Mouse (Mus musculus) limb, embryonic 14.5 days (tissue): ENCODE data around the gene Rdh16f1. TPM values are rescaled to one million over a fixed set of nuclear protein-coding genes. Genes with fewer than 3 reads are reported as not detected.
A peak's percentile ranks its signal among the peaks of the same experiment; 100 is the strongest.

Source experiments
- ATAC-seq: fragments of 200-750 bp; cut with Nextera tagmentation; 2 replicates; pipeline ENCODE4 v1.8.0; 2017; ENCODE audit warnings: low read depth, moderate number of reproducible peaks, moderate TSS enrichment; ENCODE audit not compliant: low FRiP score
- DNase-seq: peaks from one replicate; pipeline ENCODE4 v3.0.0-alpha.2; 2015; ENCODE audit warnings: low spot score
- H3K27ac ChIP-seq: fragments of 300-500 bp; sonication (generic); replicated peaks from 2 replicates; pipeline ENCODE4 v1.5.1; 2014; ENCODE audit warnings: low read depth, mild to moderate bottlenecking, low read length, moderate library complexity, mixed read lengths
- H3K27me3 ChIP-seq: fragments of 300-500 bp; sonication (generic); 2 replicates; pipeline ENCODE4 v1.6.1; 2014; ENCODE audit warnings: low read length, mixed read lengths; ENCODE audit not compliant: control insufficient read depth, insufficient read depth
- H3K36me3 ChIP-seq: fragments of 300-500 bp; sonication (generic); 2 replicates; pipeline ENCODE4 v1.6.1; 2014; ENCODE audit warnings: mild to moderate bottlenecking, low read length, moderate library complexity, mixed read lengths; ENCODE audit not compliant: control insufficient read depth, insufficient read depth
- H3K4me1 ChIP-seq: fragments of 300-500 bp; sonication (generic); 2 replicates; pipeline ENCODE4 v1.6.1; 2014; ENCODE audit warnings: antibody characterized with exemption, low read length, mixed read lengths; ENCODE audit not compliant: control insufficient read depth, insufficient read depth
- H3K4me2 ChIP-seq: fragments of 300-500 bp; sonication (generic); replicated peaks from 2 replicates; pipeline ENCODE4 v1.6.1; 2014; ENCODE audit warnings: low read depth, mild to moderate bottlenecking, low read length, moderate library complexity; ENCODE audit not compliant: severe bottlenecking
- H3K4me3 ChIP-seq: fragments of 300-500 bp; sonication (generic); replicated peaks from 2 replicates; pipeline ENCODE4 v1.5.1; 2014; ENCODE audit warnings: low read length
- H3K9ac ChIP-seq: fragments of 300-500 bp; sonication (generic); 2 replicates; pipeline ENCODE4 v1.6.1; 2014; ENCODE audit warnings: mild to moderate bottlenecking, low read depth, low read length, moderate library complexity; ENCODE audit not compliant: severe bottlenecking
- H3K9me3 ChIP-seq: fragments of 300-500 bp; sonication (generic); 2 replicates; pipeline ENCODE4 v1.6.1; 2016; ENCODE audit warnings: low read length; ENCODE audit not compliant: control insufficient read depth
- POLR2A ChIP-seq: fragments of 200-500 bp; IDR thresholded peaks from 2 replicates; pipeline ENCODE4 v1.8.0; 2012; ENCODE audit warnings: inconsistent platforms, mild to moderate bottlenecking, moderate library complexity, borderline replicate concordance; ENCODE audit not compliant: insufficient read depth, insufficient read length; ENCODE audit errors: extremely low read depth
- WGBS: fragments of 180-500 bp; shearing (Covaris S2); extraction: QIAGEN DNeasy Blood & Tissue Kit; methylation state at CpG from one replicate; pipeline ENCODE4 v1.1.7; 2014; 5-methylcytosine and 5-hydroxymethylcytosine counted together
- polyA plus RNA-seq, 2 experiments: library from polyadenylated mRNA; depleted of rRNA in 1 of 2; stranded (reverse) in 1 of 2; unstranded in 1 of 2; fragments of >200 nt; fragmentation: Nextera tagmentation in 1 of 2; extraction: Ambion mirVana in 1 of 2; gene quantifications; 2 replicates each; pipeline versions ENCODE4 v1.2.1 to v1.2.3; 2012 to 2014

The Rdh16f1 gene
- polyA plus RNA-seq, 2 experiments = 0.16 to 0.59 TPM

GRCm38 (mm10) chr10:127734434-127734833, 25.2 kb upstream of the Rdh16f1 start:
- 46% methylated on average over 5 of the region's 5 CpGs for WGBS
- ATAC-seq = no peak
- Histone ChIP-seq H3K9me3 (no peaks in the 10 kb centered on the region), H3K36me3 (no peaks in the 10 kb centered on the region), H3K27me3 (no peaks in the 10 kb centered on the region), H3K27ac (no peak overlapping the region), H3K4me1 (peaks cover 3% of the 10 kb centered on the region; the same call in 1 of the 2 replicates), H3K4me3 (no peak overlapping the region), H3K4me2 (no peak overlapping the region), H3K9ac (no peak overlapping the region)
- peak; percentile 50 for DNase-seq
- TF ChIP-seq POLR2A = no peak

- Histone ChIP-seq H3K27ac (no peak overlapping the region), H3K9me3 (no peaks in the 10 kb centered on the region), H3K4me2 (no peak overlapping the region), H3K27me3 (no peaks in the 10 kb centered on the region), H3K4me1 (peaks cover 10% of the 10 kb centered on the region), H3K9ac (no peak overlapping the region), H3K4me3 (no peak overlapping the region), H3K36me3 (no peaks in the 10 kb centered on the region)
- no peak for DNase-seq
- ATAC-seq = no peak
- 79% methylated on average over 2 of the region's 2 CpGs for WGBS
- no peak for TF ChIP-seq POLR2A
These were observed 23.3 kb upstream of the Rdh16f1 start for GRCm38 (mm10) chr10:127736266-127736665.

- H3K4me3 ChIP-seq = no peak overlapping the region
- TF ChIP-seq POLR2A = no peak
- H3K4me1 ChIP-seq = peaks cover 10% of the 10 kb centered on the region
- 70% methylated on average over 4 of the region's 4 CpGs for WGBS
- H3K9me3 ChIP-seq = no peaks in the 10 kb centered on the region
- H3K27me3 ChIP-seq = no peaks in the 10 kb centered on the region
- H3K4me2 ChIP-seq = no peak overlapping the region
- H3K27ac ChIP-seq = no peak overlapping the region
- DNase-seq = no peak
- ATAC-seq = no peak
- peaks cover 5% of the 10 kb centered on the region for H3K36me3 ChIP-seq
- no peak overlapping the region for H3K9ac ChIP-seq
These were observed 22.7 kb upstream of the Rdh16f1 start for GRCm38 (mm10) chr10:127736916-127737315.

GRCm38 (mm10) chr10:127737552-127737951, 22.0 kb upstream of the Rdh16f1 start:
- H3K36me3 ChIP-seq = peaks cover 12% of the 10 kb centered on the region
- no peak overlapping the region for H3K9ac ChIP-seq
- peaks cover 10% of the 10 kb centered on the region for H3K4me1 ChIP-seq
- WGBS = 24% methylated on average over 2 of the region's 2 CpGs
- no peak overlapping the region for H3K27ac ChIP-seq
- H3K4me2 ChIP-seq = no peak overlapping the region
- DNase-seq (no peak), ATAC-seq (no peak)
- no peak overlapping the region for H3K4me3 ChIP-seq
- no peak for TF ChIP-seq POLR2A
- no peaks in the 10 kb centered on the region for H3K27me3 ChIP-seq
- no peaks in the 10 kb centered on the region for H3K9me3 ChIP-seq

- Histone ChIP-seq H3K4me1 (peaks cover 10% of the 10 kb centered on the region), H3K9me3 (no peaks in the 10 kb centered on the region), H3K4me2 (peak overlapping the region; percentile 78; the same call in 1 of the 2 replicates), H3K4me3 (no peak overlapping the region), H3K36me3 (peaks cover 19% of the 10 kb centered on the region), H3K27me3 (no peaks in the 10 kb centered on the region), H3K27ac (no peak overlapping the region), H3K9ac (no peak overlapping the region)
- WGBS = 48% methylated on average over 13 of the region's 13 CpGs
- no peak for TF ChIP-seq POLR2A
- no peak for ATAC-seq
- DNase-seq = no peak
These were observed 21.3 kb upstream of the Rdh16f1 start for GRCm38 (mm10) chr10:127738151-127738882.
